Mouse (Mus musculus) forebrain, embryonic 11.5 days (tissue): ENCODE data around the gene Sestd1. TPM values are rescaled to one million over a fixed set of nuclear protein-coding genes. Genes with fewer than 3 reads are reported as not detected.
A peak's percentile ranks its signal among the peaks of the same experiment; 100 is the strongest.

Experiments
- ATAC-seq: fragments of 200-750 bp; cut with Nextera tagmentation; replicated peaks from 2 replicates; pipeline ENCODE4 v1.8.0; 2017; ENCODE audit warnings: moderate TSS enrichment; ENCODE audit not compliant: low FRiP score
- DNase-seq: peaks from one replicate; pipeline ENCODE4 v3.0.0-alpha.2; 2017; ENCODE audit warnings: low spot score
- H3K27ac ChIP-seq: fragments of 300-500 bp; sonication (generic); 2 replicates; pipeline ENCODE4 v1.5.1; 2014; ENCODE audit warnings: low read depth, low read length
- H3K27me3 ChIP-seq: fragments of 300-500 bp; sonication (generic); 2 replicates; pipeline ENCODE4 v1.6.1; 2014; ENCODE audit warnings: mild to moderate bottlenecking, low read length, mixed read lengths; ENCODE audit not compliant: control insufficient read depth, insufficient read depth
- H3K36me3 ChIP-seq: fragments of 300-500 bp; sonication (generic); 2 replicates; pipeline ENCODE4 v1.6.1; 2014; ENCODE audit warnings: mild to moderate bottlenecking, low read length, moderate library complexity, mixed read lengths; ENCODE audit not compliant: control insufficient read depth, insufficient read depth
- H3K4me1 ChIP-seq: fragments of 300-500 bp; sonication (generic); replicated peaks from 2 replicates; pipeline ENCODE4 v1.6.1; 2014; ENCODE audit warnings: low read length, mixed read lengths; ENCODE audit not compliant: control insufficient read depth, insufficient read depth
- H3K4me2 ChIP-seq: fragments of 300-500 bp; sonication (generic); 2 replicates; pipeline ENCODE4 v1.6.1; 2014; ENCODE audit warnings: low read depth, mild to moderate bottlenecking, low read length, moderate library complexity, mixed read lengths; ENCODE audit not compliant: severe bottlenecking
- H3K4me3 ChIP-seq: fragments of 300-500 bp; sonication (generic); 2 replicates; pipeline ENCODE4 v1.5.1; 2014; ENCODE audit warnings: low read depth, low read length
- H3K9ac ChIP-seq: fragments of 300-500 bp; sonication (generic); 2 replicates; pipeline ENCODE4 v1.6.1; 2014; ENCODE audit warnings: low read length
- H3K9me3 ChIP-seq: fragments of 300-500 bp; sonication (generic); 2 replicates; pipeline ENCODE4 v1.6.1; 2016; ENCODE audit warnings: low read length, mixed read lengths; ENCODE audit not compliant: control insufficient read depth
- WGBS: fragments of 180-500 bp; shearing (Covaris S2); extraction: QIAGEN DNeasy Blood & Tissue Kit; methylation state at CpG from one replicate; pipeline ENCODE4 v1.1.7; 2014; 5-methylcytosine and 5-hydroxymethylcytosine counted together
- polyA plus RNA-seq: library from polyadenylated mRNA; unstranded; fragments of >200 nt; fragmentation: Nextera tagmentation; extraction: Ambion mirVana; gene quantifications from 2 replicates; pipeline ENCODE4 v1.2.1, GENCODE M21; 2014

The Sestd1 gene
- polyA plus RNA-seq, result 26.0 and 27.1 TPM in 2 replicates

- Histone ChIP-seq H3K36me3 (no peaks in the 10 kb centered on the region), H3K4me3 (peak within 1 kb of the TSS; percentile 90), H3K27me3 (no peaks in the 10 kb centered on the region), H3K9ac (peak within 1 kb of the TSS; percentile 97), H3K4me2 (peak within 1 kb of the TSS; percentile 54), H3K9me3 (no peaks in the 10 kb centered on the region), H3K27ac (0 out of 2 replicates have a peak within 1 kb of the TSS, but pooled peaks have one; percentile 58), H3K4me1 (no peaks in the 10 kb centered on the region)
- 8% methylated on average over 41 of the region's 73 CpGs for WGBS
- ATAC-seq (peak; percentile 91), DNase-seq (peak; percentile 85)
Observed at GRCm38 (mm10) chr2:77280512-77281409, at the start of gene Sestd1. Gene Sestd1, minus strand, starts transcription at chr2:77280592.

GRCm38 (mm10) chr2:77327246-77327645 lies 46.9 kb upstream of the Sestd1 start:
- H3K9me3 ChIP-seq, result no peaks in the 10 kb centered on the region
- no peaks in the 10 kb centered on the region for H3K4me1 ChIP-seq
- no peaks in the 10 kb centered on the region for H3K36me3 ChIP-seq
- no peak overlapping the region for H3K9ac ChIP-seq
- no peak overlapping the region for H3K4me2 ChIP-seq
- no peaks in the 10 kb centered on the region for H3K27me3 ChIP-seq
- no peak overlapping the region for H3K27ac ChIP-seq
- DNase-seq, result no peak
- WGBS, result 90% methylated on average over 3 of the region's 3 CpGs
- ATAC-seq, result no peak
- H3K4me3 ChIP-seq, result no peak overlapping the region

- Histone ChIP-seq H3K27ac (no peak overlapping the region), H3K4me3 (no peak overlapping the region), H3K27me3 (no peaks in the 10 kb centered on the region), H3K36me3 (no peaks in the 10 kb centered on the region), H3K9ac (no peak overlapping the region), H3K4me2 (no peak overlapping the region), H3K9me3 (no peaks in the 10 kb centered on the region), H3K4me1 (no peaks in the 10 kb centered on the region)
- WGBS, result 62% methylated on average over 6 of the region's 6 CpGs
- DNase-seq (no peak), ATAC-seq (no peak)
Observed at GRCm38 (mm10) chr2:77323739-77324138, 43.3 kb upstream of the Sestd1 start.

GRCm38 (mm10) chr2:77323156-77323555 lies 42.8 kb upstream of the Sestd1 start:
- no peak for DNase-seq
- Histone ChIP-seq H3K9me3 (no peaks in the 10 kb centered on the region), H3K4me1 (no peaks in the 10 kb centered on the region), H3K4me2 (no peak overlapping the region), H3K27ac (no peak overlapping the region), H3K36me3 (no peaks in the 10 kb centered on the region), H3K27me3 (no peaks in the 10 kb centered on the region), H3K4me3 (no peak overlapping the region), H3K9ac (no peak overlapping the region)
- 65% methylated on average over 9 of the region's 9 CpGs for WGBS
- ATAC-seq, result no peak

- no peaks in the 10 kb centered on the region for H3K4me1 ChIP-seq
- no peak overlapping the region for H3K4me2 ChIP-seq
- no peaks in the 10 kb centered on the region for H3K36me3 ChIP-seq
- no peak overlapping the region for H3K4me3 ChIP-seq
- no peaks in the 10 kb centered on the region for H3K9me3 ChIP-seq
- ATAC-seq, result no peak
- no peak overlapping the region for H3K9ac ChIP-seq
- no peak for DNase-seq
- no peak overlapping the region for H3K27ac ChIP-seq
- 94% methylated on average over 5 of the region's 5 CpGs for WGBS
- no peaks in the 10 kb centered on the region for H3K27me3 ChIP-seq
Observed at GRCm38 (mm10) chr2:77319196-77319595, 38.8 kb upstream of the Sestd1 start.

GRCm38 (mm10) chr2:77316961-77317360 lies 36.6 kb upstream of the Sestd1 start:
- H3K27me3 ChIP-seq, result no peaks in the 10 kb centered on the region
- ATAC-seq, result no peak
- 70% methylated on average over 7 of the region's 7 CpGs for WGBS

GRCm38 (mm10) chr2:77313846-77314245 lies 33.5 kb upstream of the Sestd1 start:
- DNase-seq (no peak), ATAC-seq (no peak)
- no peaks in the 10 kb centered on the region for H3K9me3 ChIP-seq
- H3K9ac ChIP-seq, result no peak overlapping the region
- 93% methylated on average over 10 of the region's 10 CpGs for WGBS
- no peak overlapping the region for H3K4me2 ChIP-seq
- no peak overlapping the region for H3K4me3 ChIP-seq
- no peaks in the 10 kb centered on the region for H3K4me1 ChIP-seq
- no peaks in the 10 kb centered on the region for H3K27me3 ChIP-seq
- H3K36me3 ChIP-seq, result no peaks in the 10 kb centered on the region
- no peak overlapping the region for H3K27ac ChIP-seq

More at GRCm38 (mm10) chr2:77316961-77317360, 36.6 kb upstream of the Sestd1 start:
- no peaks in the 10 kb centered on the region for H3K9me3 ChIP-seq
- no peaks in the 10 kb centered on the region for H3K36me3 ChIP-seq
- H3K27ac ChIP-seq, result no peak overlapping the region
- no peak overlapping the region for H3K4me3 ChIP-seq
- no peaks in the 10 kb centered on the region for H3K4me1 ChIP-seq
- H3K4me2 ChIP-seq, result no peak overlapping the region
- DNase-seq, result no peak
- no peak overlapping the region for H3K9ac ChIP-seq

- no peaks in the 10 kb centered on the region for H3K4me1 ChIP-seq
- WGBS, result 89% methylated on average over 9 of the region's 9 CpGs
- no peak for ATAC-seq
Observed at GRCm38 (mm10) chr2:77312616-77313015, 32.2 kb upstream of the Sestd1 start.

More at GRCm38 (mm10) chr2:77312616-77313015, 32.2 kb upstream of the Sestd1 start:
- Histone ChIP-seq H3K27ac (no peak overlapping the region), H3K36me3 (no peaks in the 10 kb centered on the region), H3K4me2 (no peak overlapping the region), H3K9ac (no peak overlapping the region), H3K27me3 (no peaks in the 10 kb centered on the region), H3K4me3 (no peak overlapping the region), H3K9me3 (no peaks in the 10 kb centered on the region)
- no peak for DNase-seq
